Mouse (Mus musculus): ENCODE results near the gene Fryl. TPM values are rescaled to one million over a fixed set of nuclear protein-coding genes. Genes with fewer than 3 reads are reported as not detected.

The Fryl gene
- polyA plus RNA-seq, 1 experiment from 2014 or later: 46.2 TPM

- H3K9ac ChIP-seq: no peak overlapping the region
- 90% methylated on average over 17 of the region's 17 CpGs for WGBS (ENCODE audit: insufficient replicate concordance)
- H3K4me3 ChIP-seq (replicated peaks): no peak overlapping the region
- H3K4me2 ChIP-seq: no peak overlapping the region
- ATAC-seq (ENCODE audit: insufficient read depth): no peak
- H3K9me3 ChIP-seq (replicated peaks): no peaks in the 10 kb centered on the region
- H3K27ac ChIP-seq (replicated peaks): no peak overlapping the region
- H3K36me3 ChIP-seq (replicated peaks): peaks cover 96% of the 10 kb centered on the region
- H3K27me3 ChIP-seq: no peaks in the 10 kb centered on the region
- no peaks in the 10 kb centered on the region for H3K4me1 ChIP-seq (replicated peaks)
These were observed 167.3 kb downstream of the Fryl start for GRCm38 (mm10) chr5:73089158-73089557.

- H3K4me3 ChIP-seq (replicated peaks): no peak overlapping the region
- ATAC-seq (ENCODE audit: insufficient read depth): no peak
These were observed 174.9 kb downstream of the Fryl start for GRCm38 (mm10) chr5:73081496-73081895.

GRCm38 (mm10) chr5:73079801-73080200 is 176.6 kb downstream of the Fryl start:
- Histone ChIP-seq H3K27ac (replicated peaks) (no peak overlapping the region), H3K4me1 (replicated peaks) (no peaks in the 10 kb centered on the region), H3K36me3 (replicated peaks) (peaks cover 86% of the 10 kb centered on the region), H3K9ac (no peak overlapping the region), H3K4me3 (replicated peaks) (no peak overlapping the region), H3K9me3 (replicated peaks) (no peaks in the 10 kb centered on the region), H3K4me2 (no peak overlapping the region), H3K27me3 (no peaks in the 10 kb centered on the region)
- no peak for ATAC-seq (ENCODE audit: insufficient read depth)
- WGBS (ENCODE audit: insufficient replicate concordance): 88% methylated on average over 5 of the region's 5 CpGs

More at GRCm38 (mm10) chr5:73081496-73081895, 174.9 kb downstream of the Fryl start:
- Histone ChIP-seq H3K9me3 (replicated peaks) (no peaks in the 10 kb centered on the region), H3K4me2 (no peak overlapping the region), H3K36me3 (replicated peaks) (peaks cover 84% of the 10 kb centered on the region), H3K27me3 (no peaks in the 10 kb centered on the region), H3K27ac (replicated peaks) (no peak overlapping the region), H3K9ac (no peak overlapping the region), H3K4me1 (replicated peaks) (no peaks in the 10 kb centered on the region)
- 87% methylated on average over 5 of the region's 5 CpGs for WGBS (ENCODE audit: insufficient replicate concordance)

- Histone ChIP-seq H3K27me3 (no peaks in the 10 kb centered on the region), H3K9ac (no peak overlapping the region), H3K4me2 (no peak overlapping the region), H3K9me3 (replicated peaks) (no peaks in the 10 kb centered on the region), H3K36me3 (replicated peaks) (peaks cover 97% of the 10 kb centered on the region), H3K27ac (replicated peaks) (no peak overlapping the region), H3K4me1 (replicated peaks) (no peaks in the 10 kb centered on the region), H3K4me3 (replicated peaks) (no peak overlapping the region)
- no peak for ATAC-seq (ENCODE audit: insufficient read depth)
- 53% methylated on average over 15 of the region's 15 CpGs for WGBS (ENCODE audit: insufficient replicate concordance)
These were observed 185.1 kb downstream of the Fryl start for GRCm38 (mm10) chr5:73071319-73071718.

DNA sequence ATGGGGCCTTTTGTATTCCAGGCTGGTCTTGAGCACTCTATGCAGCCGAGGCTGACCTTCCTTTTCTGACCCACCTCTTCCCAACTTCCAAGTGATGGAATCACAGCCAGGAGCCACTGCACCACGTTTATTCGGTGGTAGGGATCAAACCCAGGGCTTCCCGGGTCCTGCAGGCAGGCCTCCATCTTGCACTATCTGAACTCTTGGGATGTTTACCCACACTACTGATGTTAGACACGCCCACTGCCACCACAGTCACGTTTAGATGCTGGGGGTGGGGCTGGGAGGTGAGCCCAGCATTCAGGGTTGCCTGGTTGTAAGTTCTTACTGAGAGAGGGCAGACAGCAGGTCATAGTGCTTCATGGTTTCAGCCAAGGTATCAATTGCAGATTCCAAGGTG is 189.5 kb downstream of the Fryl start:
- Histone ChIP-seq H3K9me3 (replicated peaks) (no peaks in the 10 kb centered on the region), H3K4me3 (replicated peaks) (no peak overlapping the region), H3K27ac (replicated peaks) (no peak overlapping the region), H3K4me1 (replicated peaks) (no peaks in the 10 kb centered on the region; the same call in 1 of the 2 replicates), H3K27me3 (no peaks in the 10 kb centered on the region), H3K9ac (no peak overlapping the region), H3K4me2 (no peak overlapping the region), H3K36me3 (replicated peaks) (peaks cover 92% of the 10 kb centered on the region)
- 51% methylated on average over 6 of the region's 6 CpGs for WGBS (ENCODE audit: insufficient replicate concordance)
- 0 out of 2 replicates have a peak, but pooled peaks have one; percentile 40 for ATAC-seq (ENCODE audit: insufficient read depth)

DNA sequence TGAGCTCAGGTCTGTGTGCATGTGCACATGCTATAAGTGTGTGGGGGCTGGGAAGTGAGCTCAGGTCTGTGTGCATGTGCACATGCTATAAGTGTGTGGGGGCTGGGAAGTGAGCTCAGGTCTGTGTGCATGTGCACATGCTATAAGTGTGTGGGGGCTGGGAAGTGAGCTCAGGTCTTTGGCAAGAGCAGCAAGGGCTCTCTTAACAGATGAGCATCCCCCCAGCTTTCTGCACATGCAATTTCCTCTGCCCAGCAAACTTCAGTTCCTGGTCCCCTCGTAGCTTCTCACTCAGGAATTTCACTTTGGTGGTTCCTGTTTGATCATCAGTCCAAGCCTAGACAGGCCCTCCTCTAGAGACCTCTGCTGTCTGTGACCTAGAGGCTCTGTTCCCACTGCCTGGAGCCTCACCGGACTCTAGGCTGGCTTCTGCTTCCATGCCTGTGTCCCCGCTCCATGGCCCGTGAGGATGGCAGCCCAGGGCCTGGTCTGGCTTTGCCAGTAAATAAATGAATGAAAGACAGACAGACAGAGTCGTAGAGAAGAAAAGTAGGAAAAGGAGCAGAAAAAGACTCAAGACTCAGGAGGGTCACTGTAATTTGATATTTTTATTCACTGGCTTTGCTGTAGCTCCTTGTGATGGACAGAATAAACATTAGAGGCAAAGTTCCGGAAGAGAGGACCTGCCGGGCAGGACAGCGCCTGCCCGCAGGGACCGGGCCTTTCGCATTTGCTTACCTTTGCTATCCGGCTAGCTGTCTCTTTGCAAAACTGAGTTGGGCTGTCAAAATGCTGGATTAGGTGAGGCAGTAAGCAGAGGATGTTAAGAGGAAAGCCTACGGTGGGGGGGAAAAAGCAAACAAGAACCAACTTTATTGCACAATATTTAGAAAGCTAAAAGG is 192.4 kb downstream of the Fryl start:
- Histone ChIP-seq H3K36me3 (replicated peaks) (peaks cover 83% of the 10 kb centered on the region), H3K4me2 (no peak overlapping the region), H3K27me3 (no peaks in the 10 kb centered on the region), H3K9me3 (replicated peaks) (no peaks in the 10 kb centered on the region), H3K4me1 (replicated peaks) (no peaks in the 10 kb centered on the region; the same call in 1 of the 2 replicates), H3K9ac (no peak overlapping the region), H3K27ac (replicated peaks) (no peak overlapping the region), H3K4me3 (replicated peaks) (no peak overlapping the region)
- 82% methylated on average over 13 of the region's 13 CpGs for WGBS (ENCODE audit: insufficient replicate concordance)
- ATAC-seq (ENCODE audit: insufficient read depth): no peak

DNA sequence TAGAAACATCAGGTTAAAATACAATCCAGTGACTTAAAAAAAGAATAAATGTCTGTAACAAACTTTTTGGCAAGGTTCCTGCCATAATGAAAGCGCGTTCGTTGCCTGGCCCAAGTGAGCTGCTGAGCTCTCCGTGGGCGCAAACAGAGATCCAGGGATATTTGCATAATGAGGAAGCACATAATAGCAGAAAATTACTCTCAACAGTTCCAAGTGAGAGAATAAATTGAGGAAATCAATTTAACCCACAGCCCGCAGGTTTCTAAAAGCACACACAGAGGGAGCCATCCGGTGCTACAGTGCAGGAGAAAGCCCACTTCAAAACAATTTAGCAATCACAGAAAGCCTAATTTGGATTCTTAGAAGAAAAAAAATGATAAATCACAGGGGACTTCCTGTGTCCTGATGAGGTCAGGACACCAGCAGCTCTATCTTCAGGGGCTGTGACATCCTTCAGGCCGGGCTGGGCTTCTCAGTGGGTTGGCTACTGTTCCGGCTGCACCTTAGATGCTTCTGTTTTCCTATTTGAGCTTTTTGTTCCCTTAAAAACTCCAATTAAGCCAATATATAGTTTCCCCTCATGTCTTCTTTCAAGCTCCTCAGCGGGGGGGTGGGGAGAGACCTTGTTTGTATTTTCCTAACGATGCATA is 194.8 kb downstream of the Fryl start:
- no peaks in the 10 kb centered on the region; the same call in 1 of the 2 replicates for H3K4me1 ChIP-seq (replicated peaks)
- H3K9ac ChIP-seq: no peak overlapping the region
- H3K4me2 ChIP-seq: no peak overlapping the region
- H3K27me3 ChIP-seq: no peaks in the 10 kb centered on the region
- 90% methylated on average over 11 of the region's 11 CpGs for WGBS (ENCODE audit: insufficient replicate concordance)
- peaks cover 83% of the 10 kb centered on the region for H3K36me3 ChIP-seq (replicated peaks)
- no peak for ATAC-seq (ENCODE audit: insufficient read depth)
- no peak overlapping the region for H3K27ac ChIP-seq (replicated peaks)
- H3K4me3 ChIP-seq (replicated peaks): no peak overlapping the region
- H3K9me3 ChIP-seq (replicated peaks): no peaks in the 10 kb centered on the region

- Histone ChIP-seq H3K27me3 (no peaks in the 10 kb centered on the region), H3K4me2 (no peak overlapping the region), H3K9ac (no peak overlapping the region), H3K4me1 (replicated peaks) (no peaks in the 10 kb centered on the region), H3K27ac (replicated peaks) (no peak overlapping the region), H3K36me3 (replicated peaks) (peaks cover 87% of the 10 kb centered on the region), H3K4me3 (replicated peaks) (no peak overlapping the region), H3K9me3 (replicated peaks) (no peaks in the 10 kb centered on the region)
- 93% methylated on average over 5 of the region's 5 CpGs for WGBS (ENCODE audit: insufficient replicate concordance)
- ATAC-seq (ENCODE audit: insufficient read depth): no peak
These were observed 199.5 kb downstream of the Fryl start for GRCm38 (mm10) chr5:73056937-73057336.

- Histone ChIP-seq H3K4me1 (replicated peaks) (no peaks in the 10 kb centered on the region), H3K27ac (replicated peaks) (no peak overlapping the region), H3K9me3 (replicated peaks) (no peaks in the 10 kb centered on the region), H3K9ac (no peak overlapping the region), H3K4me2 (no peak overlapping the region), H3K4me3 (replicated peaks) (no peak overlapping the region), H3K27me3 (no peaks in the 10 kb centered on the region), H3K36me3 (replicated peaks) (peaks cover 91% of the 10 kb centered on the region)
- no peak for ATAC-seq (ENCODE audit: insufficient read depth)
- WGBS (ENCODE audit: insufficient replicate concordance): 87% methylated on average over 6 of the region's 6 CpGs
These were observed 200.0 kb downstream of the Fryl start for GRCm38 (mm10) chr5:73056457-73056856.

DNA sequence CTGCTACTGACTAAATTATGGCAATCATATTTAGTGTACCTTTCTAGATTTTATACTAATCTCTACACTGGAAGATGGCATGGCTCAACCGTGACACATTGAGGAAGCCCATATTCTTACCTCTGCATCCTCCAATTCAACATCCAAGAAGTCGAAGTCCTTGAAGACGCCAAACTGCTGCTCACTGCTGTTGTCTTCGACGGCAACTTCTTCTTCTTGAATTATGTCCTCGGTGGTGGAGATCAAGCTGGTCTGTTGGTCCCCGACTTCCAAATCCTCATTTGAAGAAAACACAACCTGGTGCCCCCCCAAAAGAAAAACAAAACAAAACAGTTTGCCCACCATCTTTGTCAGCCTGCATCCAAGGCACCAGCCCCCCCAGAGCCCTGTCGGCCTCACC is 202.5 kb downstream of the Fryl start:
- Histone ChIP-seq H3K4me2 (no peak overlapping the region), H3K9ac (no peak overlapping the region), H3K27ac (replicated peaks) (no peak overlapping the region), H3K4me3 (replicated peaks) (no peak overlapping the region), H3K36me3 (replicated peaks) (peaks cover 99% of the 10 kb centered on the region), H3K9me3 (replicated peaks) (no peaks in the 10 kb centered on the region), H3K27me3 (no peaks in the 10 kb centered on the region), H3K4me1 (replicated peaks) (no peaks in the 10 kb centered on the region)
- no peak for ATAC-seq (ENCODE audit: insufficient read depth)
- 92% methylated on average over 8 of the region's 8 CpGs for WGBS (ENCODE audit: insufficient replicate concordance)

- 90% methylated on average over 7 of the region's 7 CpGs for WGBS (ENCODE audit: insufficient replicate concordance)
- Histone ChIP-seq H3K9ac (no peak overlapping the region), H3K4me1 (replicated peaks) (no peaks in the 10 kb centered on the region), H3K27me3 (no peaks in the 10 kb centered on the region), H3K27ac (replicated peaks) (no peak overlapping the region), H3K4me2 (no peak overlapping the region), H3K4me3 (replicated peaks) (no peak overlapping the region), H3K9me3 (replicated peaks) (no peaks in the 10 kb centered on the region), H3K36me3 (replicated peaks) (peaks cover 95% of the 10 kb centered on the region)
- ATAC-seq (ENCODE audit: insufficient read depth): no peak
These were observed 208.7 kb downstream of the Fryl start for GRCm38 (mm10) chr5:73047651-73048245.
